Mouse (Mus musculus) spleen, postnatal 4 days (tissue): ENCODE measurements around the gene Nlrp9a.
"Not testable (repeated sequence)": the region's sequence is repeated elsewhere in the genome, so short reads cannot be mapped to it uniquely, and the experiment has no call there.

Experiments used
- DNase-seq, 2 experiments: peaks; one replicate each; pipeline ENCODE4 v3.0.0; 2022; ENCODE audit warnings: low spot score in 2 of 2

Gene Nlrp9a

DNA sequence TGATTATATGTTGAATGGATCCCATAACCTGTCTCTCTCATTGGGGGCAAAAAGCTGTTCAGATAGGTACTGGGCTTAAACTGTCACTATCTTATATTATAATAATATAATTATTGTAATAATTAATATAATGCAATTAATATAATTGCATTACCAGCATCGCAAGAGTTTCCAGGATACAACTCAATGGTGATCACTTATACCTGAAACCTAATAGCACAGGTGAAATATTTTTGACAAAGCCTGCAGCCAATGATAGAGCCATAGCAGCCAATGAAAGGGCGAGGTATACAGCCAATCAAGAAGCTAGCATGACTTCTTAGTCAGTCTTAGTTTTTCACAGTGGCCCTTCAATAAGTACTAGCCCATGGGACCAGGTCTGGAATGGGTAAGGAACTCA is at the start of gene Nlrp9a:
TSS of gene Nlrp9a (plus strand) at position 301 of the 400 bp plus-strand sequence.
- DNase-seq: not testable (repeated sequence)

- DNase-seq: not testable (repeated sequence)
Observed at GRCm38 (mm10) chr7:26489514-26489913, 45.3 kb upstream of the Nlrp9a start.

GRCm38 (mm10) chr7:26589077-26589476 is 54.3 kb downstream of the Nlrp9a start:
- DNase-seq: no peak

GRCm38 (mm10) chr7:26589774-26590173 is 55.0 kb downstream of the Nlrp9a start:
- no peak for DNase-seq

DNA sequence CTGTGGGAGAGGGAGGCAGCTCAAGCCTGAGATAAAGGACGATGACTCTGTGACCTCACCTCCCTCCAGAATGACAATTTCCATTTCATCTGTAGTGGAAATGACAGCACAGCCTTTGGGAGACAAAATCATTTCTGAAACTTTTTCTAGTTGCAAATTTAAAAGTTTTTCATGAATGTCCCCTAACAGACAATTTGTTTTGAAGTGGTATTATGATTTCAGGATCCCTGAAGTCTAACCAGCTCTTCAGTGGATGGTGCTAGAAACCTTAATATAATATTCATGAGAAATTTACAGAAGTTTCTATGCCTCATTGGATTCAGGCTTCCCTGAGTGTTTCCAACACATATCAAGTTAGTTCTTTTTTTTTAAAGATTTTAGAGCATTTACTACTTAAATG is 83.5 kb downstream of the Nlrp9a start, which contains the start of gene Vmn1r185:
TSS of gene Vmn1r185 (minus strand) at position 101 of the 400 bp plus-strand sequence.
- not testable (repeated sequence) for DNase-seq
